Mouse (Mus musculus) adrenal gland, adult (tissue): ENCODE measurements at regions not wholly inside any gene's neighbourhood (a gene's known extent, or its start where the extent isn't known, plus 50 kb on each side); places are given as distances from the start of the nearest gene placed in this dataset.
A peak's percentile ranks its signal among the peaks of the same experiment; 100 is the strongest.

Experiments
- DNase-seq, 2 experiments: peaks; one replicate each; pipeline ENCODE4 v3.0.0; 2022 to 2023; ENCODE audit warnings: low spot score in 1 of 2; ENCODE audit not compliant: inconsistent age in 2 of 2

- DNase-seq, result peak in 1 of 2 experiments; percentile 61
These were observed 728.6 kb upstream of the Lrrc6 start for GRCm38 (mm10) chr15:67229359-67229758.

- DNase-seq, result no peak
These were observed 727.9 kb upstream of the Lrrc6 start for GRCm38 (mm10) chr15:67228633-67229032.

GRCm38 (mm10) chr15:67227456-67228164, 726.9 kb upstream of the Lrrc6 start:
- DNase-seq, result peak in 1 of 2 experiments; percentile 55

GRCm38 (mm10) chr15:67226900-67227299, 726.2 kb upstream of the Lrrc6 start:
- no peak for DNase-seq
